Mouse (Mus musculus): ENCODE data around the gene Mrpl12. TPM values are rescaled to one million over a fixed set of nuclear protein-coding genes. Genes with fewer than 3 reads are reported as not detected.

Mrpl12 gene
- polyA plus RNA-seq, 1 experiment from 2014 or later = 139 TPM

Other genes with a start within 250 kb of the Mrpl12 start
- 2,805 and 2,814 TPM in 2 replicates for gene Actg1, start 136.1 kb upstream of the Mrpl12 start, polyA plus RNA-seq (2016; fragmentation: Nextera tagmentation; extraction: Ambion mirVana)
- 0.64 TPM in 2 replicates for gene Fscn2, start 123.1 kb upstream of the Mrpl12 start, polyA plus RNA-seq (2016; fragmentation: Nextera tagmentation; extraction: Ambion mirVana)
- 38.0 and 40.0 TPM in 2 replicates for gene Faap100, start 105.8 kb upstream of the Mrpl12 start, polyA plus RNA-seq (2016; fragmentation: Nextera tagmentation; extraction: Ambion mirVana)
- 49.8 and 56.0 TPM in 2 replicates for gene Nploc4, start 46.9 kb upstream of the Mrpl12 start, polyA plus RNA-seq (2016; fragmentation: Nextera tagmentation; extraction: Ambion mirVana)
- gene Tspan10, start 42.0 kb upstream of the Mrpl12 start, polyA plus RNA-seq (2016; fragmentation: Nextera tagmentation; extraction: Ambion mirVana) = not detected in 2 replicates
- gene Pde6g, start 31.1 kb upstream of the Mrpl12 start, polyA plus RNA-seq (2016; fragmentation: Nextera tagmentation; extraction: Ambion mirVana) = 0.20 TPM in 1 of 2 replicates, not detected in the other
- 10.4 and 13.2 TPM in 2 replicates for gene Oxld1, start 26.5 kb upstream of the Mrpl12 start, polyA plus RNA-seq (2016; fragmentation: Nextera tagmentation; extraction: Ambion mirVana)
- gene Ccdc137, start 26.5 kb upstream of the Mrpl12 start, polyA plus RNA-seq (2016; fragmentation: Nextera tagmentation; extraction: Ambion mirVana) = 47.8 and 52.4 TPM in 2 replicates
- 58.5 and 58.9 TPM in 2 replicates for gene Arl16, start 17.0 kb upstream of the Mrpl12 start, polyA plus RNA-seq (2016; fragmentation: Nextera tagmentation; extraction: Ambion mirVana)
- gene Slc25a10, start 7.2 kb downstream of the Mrpl12 start, polyA plus RNA-seq (2016; fragmentation: Nextera tagmentation; extraction: Ambion mirVana) = 54.6 and 59.8 TPM in 2 replicates
- gene Gcgr, start 46.1 kb downstream of the Mrpl12 start, polyA plus RNA-seq (2016; fragmentation: Nextera tagmentation; extraction: Ambion mirVana) = 3.8 and 4.0 TPM in 2 replicates
- 221 and 229 TPM in 2 replicates for gene Mcrip1, start 65.1 kb downstream of the Mrpl12 start, polyA plus RNA-seq (2016; fragmentation: Nextera tagmentation; extraction: Ambion mirVana)
- gene Ppp1r27, start 66.5 kb downstream of the Mrpl12 start, polyA plus RNA-seq (2016; fragmentation: Nextera tagmentation; extraction: Ambion mirVana) = not detected in 2 replicates
- 620 and 631 TPM in 2 replicates for gene P4hb, start 88.6 kb downstream of the Mrpl12 start, polyA plus RNA-seq (2016; fragmentation: Nextera tagmentation; extraction: Ambion mirVana)
- 484 and 518 TPM in 2 replicates for gene Arhgdia, start 97.0 kb downstream of the Mrpl12 start, polyA plus RNA-seq (2016; fragmentation: Nextera tagmentation; extraction: Ambion mirVana)
- gene Alyref, start 113.8 kb downstream of the Mrpl12 start, polyA plus RNA-seq (2016; fragmentation: Nextera tagmentation; extraction: Ambion mirVana) = 671 and 778 TPM in 2 replicates
- gene Anapc11, start 113.8 kb downstream of the Mrpl12 start, polyA plus RNA-seq (2016; fragmentation: Nextera tagmentation; extraction: Ambion mirVana) = 202 and 203 TPM in 2 replicates
- 0.65 and 0.95 TPM in 2 replicates for gene Npb, start 123.9 kb downstream of the Mrpl12 start, polyA plus RNA-seq (2016; fragmentation: Nextera tagmentation; extraction: Ambion mirVana)
- gene Pcyt2, start 133.3 kb downstream of the Mrpl12 start, polyA plus RNA-seq (2016; fragmentation: Nextera tagmentation; extraction: Ambion mirVana) = 143 and 156 TPM in 2 replicates
- gene Sirt7, start 140.6 kb downstream of the Mrpl12 start, polyA plus RNA-seq (2016; fragmentation: Nextera tagmentation; extraction: Ambion mirVana) = 29.5 and 29.9 TPM in 2 replicates
- 28.8 and 29.9 TPM in 2 replicates for gene Mafg, start 149.0 kb downstream of the Mrpl12 start, polyA plus RNA-seq (2016; fragmentation: Nextera tagmentation; extraction: Ambion mirVana)
- 29.9 and 34.3 TPM in 2 replicates for gene Pycr1, start 159.2 kb downstream of the Mrpl12 start, polyA plus RNA-seq (2016; fragmentation: Nextera tagmentation; extraction: Ambion mirVana)
- 0.36 and 0.68 TPM in 2 replicates for gene Myadml2, start 163.5 kb downstream of the Mrpl12 start, polyA plus RNA-seq (2016; fragmentation: Nextera tagmentation; extraction: Ambion mirVana)
- 8.8 and 12.6 TPM in 2 replicates for gene Notum, start 176.6 kb downstream of the Mrpl12 start, polyA plus RNA-seq (2016; fragmentation: Nextera tagmentation; extraction: Ambion mirVana)
- 142 and 149 TPM in 2 replicates for gene Aspscr1, start 188.4 kb downstream of the Mrpl12 start, polyA plus RNA-seq (2016; fragmentation: Nextera tagmentation; extraction: Ambion mirVana)
- 131 and 138 TPM in 2 replicates for gene Cenpx, start 229.1 kb downstream of the Mrpl12 start, polyA plus RNA-seq (2016; fragmentation: Nextera tagmentation; extraction: Ambion mirVana)
- 77.9 and 78.4 TPM in 2 replicates for gene Lrrc45, start 229.3 kb downstream of the Mrpl12 start, polyA plus RNA-seq (2016; fragmentation: Nextera tagmentation; extraction: Ambion mirVana)
- gene Rac3, start 236.9 kb downstream of the Mrpl12 start, polyA plus RNA-seq (2016; fragmentation: Nextera tagmentation; extraction: Ambion mirVana) = 48.5 and 51.2 TPM in 2 replicates
- 14.8 and 17.8 TPM in 2 replicates for gene Dcxr, start 242.7 kb downstream of the Mrpl12 start, polyA plus RNA-seq (2016; fragmentation: Nextera tagmentation; extraction: Ambion mirVana)
- gene Cbr2, start 247.5 kb downstream of the Mrpl12 start, polyA plus RNA-seq (2016; fragmentation: Nextera tagmentation; extraction: Ambion mirVana) = 4.6 and 7.2 TPM in 2 replicates